Mouse (Mus musculus) cerebellum, adult 9-11 months (tissue): Measurements from ENCODE around the gene Dock4.
"Not testable (repeated sequence)": the region's sequence is repeated elsewhere in the genome, so short reads cannot be mapped to it uniquely, and the experiment has no call there.

ENCODE experiments used
- DNase-seq: peaks from one replicate; pipeline ENCODE4 v3.0.0; 2022

Gene Dock4

DNA sequence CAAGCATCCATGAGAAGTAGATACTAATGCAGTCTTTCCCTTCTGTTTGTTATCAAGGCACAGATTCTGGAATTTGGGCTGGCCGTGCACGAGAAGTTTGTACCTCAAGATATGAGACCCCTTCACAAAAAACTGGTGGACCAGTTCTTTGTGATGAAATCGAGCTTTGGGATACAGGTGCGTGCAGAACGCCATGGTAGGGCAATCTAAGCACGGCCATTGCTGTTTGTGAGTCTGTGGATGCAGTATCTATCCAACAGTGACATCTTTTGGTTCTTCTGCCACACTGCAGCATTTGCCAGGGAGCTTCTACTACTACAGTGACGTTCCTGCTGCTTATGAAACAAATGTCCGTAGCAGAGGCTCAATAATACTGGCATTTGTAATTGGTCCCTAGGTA is 386.4 kb downstream of the Dock4 start:
- no peak for DNase-seq

GRCm38 (mm10) chr12:40836924-40837323 is 391.2 kb downstream of the Dock4 start:
- DNase-seq = no peak

DNA sequence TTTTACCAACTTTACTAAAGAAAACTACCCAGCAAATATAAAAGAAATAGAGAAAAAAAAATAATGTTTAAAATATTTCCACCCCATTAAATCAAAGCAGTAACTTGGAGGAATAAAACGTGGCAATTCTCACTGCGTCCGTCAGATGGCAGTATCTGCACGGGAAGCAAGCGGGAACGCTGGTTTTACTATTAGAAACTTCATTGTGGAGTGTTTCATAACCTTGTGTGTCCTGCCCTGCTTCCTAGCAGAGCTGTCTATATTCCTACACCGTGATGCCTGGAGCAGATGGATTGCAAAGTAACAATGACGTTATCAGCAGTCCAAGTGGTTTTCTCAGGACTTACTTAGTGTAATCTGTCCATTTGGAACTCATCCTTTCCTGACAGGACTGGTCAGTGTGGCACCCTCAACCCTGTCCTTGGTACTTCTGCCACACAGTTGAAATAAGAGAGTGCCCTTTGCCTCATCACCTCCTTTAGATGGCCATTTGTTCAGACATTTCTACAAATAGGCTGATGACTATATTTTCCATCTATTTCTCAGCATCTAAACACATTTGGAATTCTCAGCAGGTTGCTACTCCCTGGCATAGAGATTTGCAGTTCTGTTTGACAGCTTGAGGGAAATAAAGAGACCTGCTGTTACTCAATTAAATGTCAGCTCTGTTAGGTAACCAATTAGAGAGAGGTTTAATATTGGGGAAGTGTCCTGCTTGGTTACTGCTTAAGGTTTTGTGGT is 392.0 kb downstream of the Dock4 start:
- DNase-seq = peak; percentile 75

- DNase-seq = peak; percentile 35
Measured at GRCm38 (mm10) chr12:40838338-40838695, 392.6 kb downstream of the Dock4 start.

DNA sequence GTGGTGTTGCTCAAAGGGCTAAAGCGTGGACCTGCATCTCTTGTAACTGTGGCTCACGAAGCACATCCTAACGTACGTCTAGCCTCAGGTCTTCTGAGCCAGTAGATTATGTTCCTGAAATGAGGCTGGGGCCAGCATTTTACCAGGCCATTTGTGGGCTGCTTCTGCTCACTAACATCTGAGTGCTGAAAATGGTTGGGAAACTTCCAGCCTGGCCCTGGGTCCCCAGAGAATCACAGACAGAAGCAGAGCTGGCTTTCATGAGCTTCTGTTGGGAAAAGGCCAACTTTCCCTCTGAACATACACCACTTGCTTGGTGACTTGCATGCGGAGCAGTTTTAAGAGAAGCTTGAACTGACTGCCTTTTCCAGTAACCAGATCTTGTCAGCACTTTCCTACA is 393.2 kb downstream of the Dock4 start:
- DNase-seq = peak; percentile 21

- no peak for DNase-seq
Measured at GRCm38 (mm10) chr12:40839817-40840216, 394.1 kb downstream of the Dock4 start.

DNA sequence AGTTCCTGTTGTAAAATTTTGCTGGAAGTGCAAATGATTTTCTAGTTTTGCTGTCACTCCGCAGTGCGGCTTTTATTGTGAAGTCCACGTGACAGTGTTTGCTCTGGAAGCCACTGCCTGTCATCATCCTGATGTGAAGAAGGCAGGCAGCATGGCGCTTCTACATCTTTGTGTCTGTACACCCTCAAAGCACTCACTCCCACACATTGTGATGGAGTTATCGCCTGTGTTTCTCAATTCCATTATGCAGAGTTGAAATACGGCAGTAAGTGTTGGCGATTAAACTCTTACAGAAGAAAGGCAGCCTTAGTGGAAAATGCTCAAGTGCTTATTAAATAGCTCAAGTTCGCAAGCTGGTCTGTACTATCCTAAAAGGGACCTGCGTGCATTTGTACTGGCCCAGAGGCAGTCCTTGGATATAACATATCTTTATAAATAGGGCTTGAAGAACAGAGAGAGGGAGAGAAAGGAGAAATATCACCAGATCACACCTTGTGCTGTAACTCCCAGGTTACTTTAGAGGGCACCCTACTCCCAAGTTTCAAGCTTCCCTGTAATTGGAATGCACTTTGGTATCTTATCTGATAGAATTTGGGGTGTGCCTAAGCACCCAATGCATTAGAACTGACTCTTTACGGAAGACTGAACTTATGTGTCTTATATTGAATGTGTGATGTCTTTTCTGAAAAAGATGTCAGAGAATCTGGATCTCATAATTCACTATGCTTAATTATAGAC is 396.7 kb downstream of the Dock4 start:
- no peak for DNase-seq

- DNase-seq = no peak
Measured at GRCm38 (mm10) chr12:40842991-40843390, 397.2 kb downstream of the Dock4 start.

DNA sequence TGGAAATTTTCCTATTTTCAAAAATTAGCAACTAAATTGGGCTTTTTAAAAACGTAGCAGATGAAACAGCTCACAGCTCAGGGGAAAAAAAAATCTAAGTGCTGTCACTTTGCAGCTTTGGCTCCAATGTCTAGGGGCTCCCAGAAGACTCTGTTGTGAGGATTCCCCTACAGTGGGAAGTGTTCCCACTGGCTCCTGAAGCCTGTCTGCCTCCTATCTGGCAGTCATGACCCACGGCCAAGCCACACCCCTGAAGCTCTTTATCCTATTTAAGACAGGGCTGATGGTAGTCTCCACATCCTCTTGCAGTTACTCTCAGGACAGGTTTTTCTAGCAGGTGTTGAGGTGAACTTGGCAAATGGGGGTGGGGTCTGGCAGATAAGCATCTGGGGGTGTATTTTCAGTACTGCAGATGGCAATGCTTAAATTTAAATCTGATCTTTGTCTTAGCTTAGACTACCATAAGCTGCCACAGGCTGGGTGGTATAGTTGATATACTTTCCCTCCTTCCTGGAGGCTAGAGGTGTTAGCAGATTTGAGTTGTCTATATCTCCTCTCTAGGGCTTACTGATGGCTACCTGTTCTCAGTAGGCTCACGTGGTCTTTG is 397.8 kb downstream of the Dock4 start:
- DNase-seq = no peak

GRCm38 (mm10) chr12:40844324-40844723 is 398.6 kb downstream of the Dock4 start:
- no peak for DNase-seq

DNA sequence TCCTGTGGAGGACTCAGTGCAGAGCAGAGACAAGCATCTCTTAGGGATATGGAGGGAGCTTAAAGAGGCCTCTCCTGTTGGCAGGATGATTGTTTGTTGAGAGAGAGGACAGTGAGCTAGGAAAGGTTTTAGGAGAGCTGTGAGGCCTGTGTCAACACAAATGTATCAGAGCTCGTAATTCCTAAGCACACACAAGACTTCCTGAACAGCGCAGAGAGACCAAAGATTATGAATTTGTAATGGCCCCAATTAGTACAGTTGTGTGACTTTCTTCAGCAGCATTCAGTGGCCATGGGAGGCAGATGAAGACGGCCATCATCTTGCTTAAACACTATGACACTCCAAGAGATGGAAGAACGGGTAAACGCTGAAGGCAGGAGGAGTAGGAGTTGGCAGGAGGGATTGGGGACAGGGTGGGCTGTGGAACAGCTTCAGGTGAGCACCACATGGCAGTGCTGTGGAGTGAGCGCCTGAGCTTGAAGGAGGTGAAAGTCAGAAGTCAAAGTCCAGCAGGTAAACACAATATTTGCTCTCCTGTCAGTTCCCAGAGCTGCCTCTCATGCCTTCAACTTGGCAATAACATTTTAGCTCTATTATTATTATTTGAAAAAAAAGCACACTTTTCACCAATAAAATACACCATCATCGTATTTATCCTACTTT is 409.1 kb downstream of the Dock4 start:
- DNase-seq = no peak

DNA sequence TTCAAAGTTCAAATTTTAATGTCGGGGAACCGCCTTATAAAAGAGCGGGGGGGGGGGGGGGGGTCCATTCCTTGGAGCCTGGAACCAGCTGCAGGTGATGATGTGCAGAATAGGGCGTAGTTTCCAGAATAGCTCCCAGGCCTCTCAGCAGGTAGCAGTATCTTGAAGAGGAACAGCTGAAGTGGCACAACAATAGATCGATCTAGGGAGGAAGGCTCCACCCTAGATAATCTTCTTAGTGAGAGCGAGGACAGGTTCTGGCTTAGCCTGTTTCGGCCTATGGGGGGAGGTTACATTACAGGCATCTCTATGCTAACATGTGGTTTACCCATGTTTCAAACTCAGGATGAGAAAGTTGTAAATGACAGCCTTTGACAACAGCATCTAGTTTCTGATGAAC is 411.7 kb downstream of the Dock4 start:
- no peak for DNase-seq

- DNase-seq = not testable (repeated sequence)
Measured at GRCm38 (mm10) chr12:40858763-40859162, 413.0 kb downstream of the Dock4 start.

DNA sequence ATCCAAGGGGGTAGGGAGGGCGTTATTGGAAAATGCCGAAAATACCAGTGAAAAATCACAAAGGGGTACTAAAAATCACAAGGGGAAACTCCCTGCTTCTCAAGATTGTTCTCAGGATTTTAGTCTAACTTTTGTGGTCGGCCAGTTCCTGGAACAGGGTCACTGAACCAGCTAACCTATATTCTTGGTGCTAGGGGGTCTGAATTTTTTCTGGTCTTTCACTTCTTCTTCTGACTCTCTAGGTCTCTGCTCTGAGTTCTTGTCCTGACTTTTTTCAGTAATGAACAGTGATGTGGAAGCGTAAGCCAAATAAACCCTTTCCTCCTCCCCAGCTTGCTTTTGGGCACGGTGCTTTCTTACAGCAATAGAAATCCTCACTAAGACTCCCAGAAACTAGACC is 424.6 kb downstream of the Dock4 start:
- DNase-seq = no peak

GRCm38 (mm10) chr12:40872716-40873115 is 427.0 kb downstream of the Dock4 start:
- DNase-seq = no peak

DNA sequence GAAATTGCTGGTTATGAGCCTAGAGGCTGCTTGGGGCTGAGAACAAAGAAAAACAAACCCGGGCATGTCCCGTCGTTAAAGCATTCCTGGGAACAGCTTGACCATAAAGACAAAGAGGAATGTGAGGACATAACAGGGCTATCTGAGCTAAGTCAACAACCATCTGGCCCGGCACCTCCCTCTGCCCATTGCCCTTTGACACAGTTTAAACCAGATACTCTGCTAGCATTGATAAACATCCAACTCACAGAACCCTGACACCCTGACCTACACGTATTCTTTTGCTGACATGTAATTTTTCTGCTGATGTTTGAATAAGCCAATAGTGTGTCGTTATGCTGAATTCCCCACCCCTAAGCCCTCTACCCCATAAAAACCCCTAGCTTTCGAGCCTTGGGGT is 427.5 kb downstream of the Dock4 start:
- not testable (repeated sequence) for DNase-seq

DNA sequence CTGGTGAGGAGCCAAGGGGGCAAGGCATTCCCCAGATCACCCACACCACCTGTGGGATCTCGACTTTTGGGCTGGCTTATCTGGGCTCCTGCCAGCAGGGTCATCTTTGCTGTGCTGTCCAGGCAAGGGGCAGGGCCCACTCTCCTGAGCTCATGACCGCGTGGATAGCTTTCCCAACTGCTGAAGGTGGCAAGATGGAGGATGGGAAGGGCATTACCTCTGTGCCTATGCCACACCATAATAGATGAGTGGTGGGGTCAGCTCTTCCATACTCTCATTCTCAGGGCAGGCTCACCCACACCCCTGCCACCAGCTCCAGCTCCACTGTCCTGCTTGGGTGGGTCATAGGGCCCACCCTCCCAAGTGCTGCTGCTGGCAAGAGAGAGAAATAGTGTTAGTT is 439.2 kb downstream of the Dock4 start:
- no peak for DNase-seq

- no peak for DNase-seq
Measured at GRCm38 (mm10) chr12:40885377-40885776, 439.6 kb downstream of the Dock4 start.

DNA sequence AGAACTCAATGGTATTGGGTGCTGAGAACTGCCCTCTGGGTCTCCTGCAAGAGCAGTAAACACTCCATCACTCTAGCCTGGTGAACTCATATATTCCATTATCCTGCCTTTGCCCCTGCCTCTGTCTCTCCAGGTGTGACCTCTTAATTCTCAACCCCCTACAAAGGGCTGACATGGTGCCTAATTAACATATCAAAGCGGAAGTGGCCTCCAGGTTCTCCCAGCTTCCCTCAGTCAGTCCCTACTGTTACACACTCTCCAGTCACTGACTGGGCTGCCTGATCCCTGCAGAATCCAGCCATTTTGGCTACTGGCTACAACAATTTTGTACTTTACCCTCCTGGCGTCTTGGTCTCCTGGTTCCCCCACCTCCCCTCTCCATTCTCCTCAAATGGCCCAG is 441.7 kb downstream of the Dock4 start:
- DNase-seq = no peak

DNA sequence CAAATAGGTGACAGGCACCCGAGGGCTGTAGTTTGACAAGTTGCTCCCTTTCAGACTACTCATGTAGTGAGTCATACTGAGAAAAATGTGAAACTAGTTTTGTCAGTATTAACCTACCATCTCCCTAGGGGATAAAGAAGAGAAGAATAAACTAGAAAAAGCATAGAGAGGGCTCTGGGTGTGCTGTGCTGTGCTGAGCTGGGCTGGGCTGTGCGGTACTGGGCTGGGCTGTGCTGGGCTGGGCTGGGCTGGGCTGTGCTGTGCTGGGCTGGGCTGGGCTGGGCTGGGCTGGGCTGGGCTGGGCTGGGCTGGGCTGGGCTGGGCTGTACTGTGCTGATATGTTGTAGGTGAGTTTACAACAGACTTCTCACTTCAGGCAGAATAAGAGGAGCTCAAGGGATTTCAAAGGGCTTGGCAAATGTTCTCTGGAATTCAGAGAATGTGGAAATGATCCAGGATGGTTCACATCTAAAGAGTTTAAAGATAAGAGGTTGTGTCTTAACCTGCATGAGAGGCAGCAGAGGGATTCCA is 442.6 kb downstream of the Dock4 start:
- no peak for DNase-seq

DNA sequence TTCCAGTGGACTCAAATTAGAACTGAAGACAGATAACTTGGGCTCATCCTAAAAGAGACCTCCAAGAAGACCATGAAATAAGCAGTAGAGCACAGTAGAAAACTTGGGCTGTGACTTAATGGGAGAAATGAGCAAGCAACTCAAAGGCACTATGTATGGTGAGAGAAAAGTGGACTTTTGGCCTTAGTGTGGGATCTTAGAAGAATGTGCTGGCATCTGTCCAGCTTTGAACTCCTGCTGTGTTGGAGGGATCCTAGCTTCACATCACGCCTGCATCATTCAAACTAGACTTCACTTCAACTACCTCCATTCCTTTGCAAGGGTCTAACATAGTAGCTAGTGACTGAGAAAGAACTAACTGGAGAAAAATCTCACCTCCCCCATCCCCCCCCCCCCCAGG is 443.1 kb downstream of the Dock4 start:
- no peak for DNase-seq

DNA sequence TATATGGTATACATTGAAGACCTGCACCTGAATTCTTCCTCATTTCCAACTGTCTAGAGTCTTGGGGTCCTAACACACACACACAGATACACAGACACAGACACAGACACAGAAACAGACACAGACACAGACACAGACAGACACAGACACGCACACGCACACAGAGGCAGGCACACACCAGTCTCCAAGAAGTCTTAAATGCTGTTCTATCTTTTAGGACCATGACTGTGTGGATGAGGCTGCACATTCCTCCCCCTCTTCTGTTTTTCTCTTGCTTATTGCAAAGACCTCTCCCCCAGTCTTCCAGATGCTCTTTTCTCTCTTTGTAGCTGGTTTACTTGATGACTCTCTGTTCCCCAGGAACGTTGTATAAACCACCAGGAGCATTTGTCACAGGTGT is 443.8 kb downstream of the Dock4 start:
- no peak for DNase-seq

DNA sequence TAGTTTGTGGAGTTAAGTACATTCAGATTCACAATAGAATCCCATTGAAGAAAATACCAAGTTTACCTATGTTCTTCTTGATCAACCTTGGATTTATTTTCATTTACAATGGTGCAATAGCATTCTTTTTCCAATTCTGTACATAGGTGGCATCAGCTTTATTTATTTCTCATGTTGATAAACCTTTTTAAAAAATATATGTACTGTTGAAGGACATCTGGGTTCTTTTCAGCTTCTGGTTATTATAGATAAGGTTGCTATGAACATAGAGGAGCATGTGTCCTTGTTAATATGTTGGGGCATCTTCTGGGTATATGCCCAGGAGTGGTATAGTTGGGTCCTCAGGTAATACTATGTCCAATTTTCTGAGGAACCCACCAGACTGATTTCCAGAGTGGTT is 445.4 kb downstream of the Dock4 start:
- no peak for DNase-seq
